Mouse (Mus musculus) spleen, adult 2 months (tissue): Measurements from ENCODE around the gene Magi1.

Source experiments
- CTCF ChIP-seq: fragments of 200-500 bp; IDR thresholded peaks from 2 replicates; pipeline ENCODE4 v1.5.1; 2011; ENCODE audit warnings: mild to moderate bottlenecking, inconsistent platforms; ENCODE audit not compliant: insufficient read depth, insufficient read length, insufficient replicate concordance; ENCODE audit errors: extremely low read depth
- POLR2A ChIP-seq: fragments of 200-500 bp; IDR thresholded peaks from 2 replicates; pipeline ENCODE4 v1.6.1; 2011; ENCODE audit warnings: low read depth, low read length, inconsistent platforms

DNA sequence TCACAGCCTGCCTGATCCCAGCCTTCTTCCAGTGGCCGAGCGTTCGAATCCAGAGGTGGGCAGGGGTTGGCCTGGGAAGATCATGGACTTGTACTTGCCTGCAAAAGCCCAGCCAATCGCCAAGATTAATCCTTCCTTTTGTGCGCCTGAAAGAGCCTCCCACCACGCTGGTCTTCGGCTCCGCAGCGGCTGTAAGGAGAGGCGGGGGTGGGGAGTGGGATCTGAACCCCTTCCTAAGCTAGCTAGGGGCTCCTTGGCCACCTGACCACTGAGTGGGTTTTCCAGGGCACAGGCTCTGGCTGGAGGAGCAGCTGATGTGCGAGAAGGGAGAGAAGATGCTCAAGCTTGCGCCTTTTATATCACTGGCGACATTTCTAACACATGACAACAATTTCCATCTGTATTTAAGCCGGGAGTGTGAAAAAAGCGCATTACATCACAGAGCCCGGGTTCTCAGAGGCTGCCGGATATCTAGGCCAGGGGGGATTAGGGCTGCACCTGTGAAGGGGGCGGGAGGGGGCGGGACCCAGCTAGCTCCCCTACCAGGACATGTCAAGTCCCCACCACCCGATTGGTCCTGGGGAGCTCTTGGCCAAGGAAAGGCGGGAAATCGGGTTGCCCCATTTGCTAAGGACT is 370.4 kb downstream of the Magi1 start:
- TF ChIP-seq POLR2A (no peak), CTCF (no peak)
